Mouse (Mus musculus) cerebellum, adult 9-11 months (tissue): Measurements from ENCODE around the gene Bckdhb.
"Not testable (repeated sequence)": the region's sequence is repeated elsewhere in the genome, so short reads cannot be mapped to it uniquely, and the experiment has no call there.

ENCODE experiments used
- DNase-seq: peaks from one replicate; pipeline ENCODE4 v3.0.0; 2022

Bckdhb gene

DNA sequence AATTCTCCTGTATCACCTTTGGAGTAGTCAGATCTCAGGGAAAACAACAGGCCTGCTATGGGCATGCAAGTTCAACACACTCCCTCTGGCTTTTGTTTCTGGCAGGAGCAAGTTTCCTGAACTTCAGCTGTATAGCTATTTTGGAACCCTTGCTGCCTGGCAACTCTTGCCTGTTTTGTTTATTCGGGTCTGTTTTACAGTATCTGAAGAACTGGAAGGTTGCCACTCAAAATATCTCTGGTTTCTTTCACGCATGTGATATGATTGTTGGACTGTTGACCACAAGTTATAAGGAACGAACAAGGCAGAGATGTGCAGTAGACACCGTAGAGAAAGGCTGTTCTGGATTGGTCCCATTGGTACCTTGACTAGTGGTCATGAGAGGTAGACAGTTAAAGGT, 39.4 kb downstream of the Bckdhb start:
- DNase-seq: no peak

DNA sequence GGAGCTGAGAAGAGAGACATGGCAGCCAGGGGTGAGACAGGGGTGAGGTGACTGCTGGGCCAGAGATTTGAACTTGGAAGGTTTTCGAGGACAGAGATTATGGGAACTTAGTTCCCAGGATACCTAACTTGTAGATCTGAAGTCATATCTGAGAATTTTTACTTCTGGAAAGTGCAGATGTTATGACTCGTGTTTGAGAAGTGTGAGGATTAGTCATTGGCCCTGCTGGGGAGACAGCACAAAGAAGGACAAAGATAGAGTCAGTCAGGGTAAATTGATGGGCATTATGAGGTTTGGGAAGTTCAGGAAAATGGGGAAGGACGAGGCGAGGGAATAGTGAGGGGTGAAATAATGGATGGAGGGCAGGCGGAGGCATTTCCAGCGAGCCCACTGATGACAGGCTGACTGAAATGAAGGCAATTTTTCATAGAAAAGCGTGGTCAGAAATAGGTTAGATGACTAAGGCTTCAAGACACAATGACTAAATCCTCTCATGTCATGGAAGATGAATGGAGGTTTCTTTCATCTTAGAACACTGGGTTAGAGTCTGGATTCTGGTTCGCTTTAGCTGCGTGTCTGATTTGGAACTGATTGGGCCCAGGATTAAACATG, 42.6 kb downstream of the Bckdhb start:
- no peak for DNase-seq

DNA sequence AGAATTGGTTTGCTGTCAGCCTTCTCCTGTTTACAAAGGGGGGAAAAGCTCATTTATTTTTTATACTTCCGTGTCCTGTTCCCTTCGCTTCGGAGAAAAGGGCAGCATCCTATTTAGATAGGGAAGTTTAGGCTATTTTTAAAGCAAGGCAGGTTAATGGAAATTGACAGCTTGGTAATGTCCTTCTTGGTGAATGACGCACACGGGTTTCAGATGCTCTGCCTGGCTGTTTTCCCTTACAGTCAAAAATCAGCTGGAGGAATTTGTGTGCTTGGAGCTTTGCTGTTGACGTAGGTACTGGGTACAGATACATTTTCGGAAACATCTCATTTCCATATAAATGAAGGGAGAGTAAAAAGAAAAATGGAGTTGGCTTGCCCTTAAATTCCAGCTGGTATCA, 44.4 kb downstream of the Bckdhb start:
- DNase-seq: no peak

DNA sequence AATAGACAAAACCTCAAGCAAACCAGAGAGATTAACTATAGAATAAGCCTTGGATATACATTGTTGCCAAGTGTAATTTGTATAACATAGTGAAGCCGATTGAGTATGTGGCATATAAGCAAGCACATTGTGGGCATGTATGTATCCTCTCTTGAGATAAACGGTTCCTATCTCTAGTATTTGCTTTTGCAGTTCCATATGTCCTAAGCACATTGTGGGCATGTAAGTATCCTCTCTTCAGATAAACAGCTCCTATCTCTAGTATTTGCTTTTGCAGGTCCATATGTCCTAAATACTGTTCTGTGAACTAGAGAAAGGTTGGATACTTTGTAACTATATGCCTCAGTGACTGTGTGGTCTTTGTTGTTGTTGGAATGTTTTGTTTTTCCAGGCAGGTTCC, 48.5 kb downstream of the Bckdhb start:
- no peak for DNase-seq

GRCm38 (mm10) chr9:83975811-83976210, 50.9 kb downstream of the Bckdhb start:
- no peak for DNase-seq

DNA sequence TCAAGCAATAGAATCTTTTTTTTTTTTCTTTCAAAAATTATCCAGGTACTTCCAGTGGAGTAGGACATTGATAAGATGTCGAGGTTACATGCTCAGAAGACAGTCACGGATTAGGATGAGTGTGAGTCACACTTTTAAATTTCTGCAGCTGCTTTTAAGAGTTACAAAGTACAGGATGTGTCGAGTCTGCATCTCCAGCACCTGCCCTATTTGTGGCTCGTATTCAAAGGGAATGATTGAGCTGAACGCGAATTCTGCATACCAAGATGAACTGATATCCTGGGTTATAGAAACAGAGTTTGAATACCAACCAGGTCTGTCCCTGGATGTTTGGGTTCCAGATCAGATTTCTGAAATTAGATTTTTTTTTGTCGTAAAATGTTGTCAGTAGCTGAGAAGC, 56.3 kb downstream of the Bckdhb start:
- DNase-seq: no peak

- DNase-seq: no peak
These were observed 84.0 kb downstream of the Bckdhb start for GRCm38 (mm10) chr9:84008961-84009360.

DNA sequence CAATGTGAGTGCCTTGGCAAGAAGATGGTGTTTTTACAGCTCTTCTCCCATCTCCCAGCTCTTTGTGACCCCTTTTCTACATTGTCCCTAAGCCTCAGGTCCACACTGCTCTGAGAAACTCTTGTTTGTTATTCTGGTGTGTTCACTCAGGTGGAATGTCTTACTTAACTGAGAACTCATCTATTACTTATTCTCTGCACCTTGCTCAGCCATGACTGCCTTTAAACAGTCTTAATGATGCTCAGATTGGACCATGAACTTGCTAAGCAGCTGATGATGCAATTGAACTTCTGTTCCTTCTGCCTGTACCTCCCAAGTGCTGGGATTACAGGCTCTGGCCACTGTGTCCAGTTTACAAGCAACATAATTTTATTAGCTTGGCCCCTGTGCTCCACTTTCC, 86.2 kb downstream of the Bckdhb start:
- no peak for DNase-seq

DNA sequence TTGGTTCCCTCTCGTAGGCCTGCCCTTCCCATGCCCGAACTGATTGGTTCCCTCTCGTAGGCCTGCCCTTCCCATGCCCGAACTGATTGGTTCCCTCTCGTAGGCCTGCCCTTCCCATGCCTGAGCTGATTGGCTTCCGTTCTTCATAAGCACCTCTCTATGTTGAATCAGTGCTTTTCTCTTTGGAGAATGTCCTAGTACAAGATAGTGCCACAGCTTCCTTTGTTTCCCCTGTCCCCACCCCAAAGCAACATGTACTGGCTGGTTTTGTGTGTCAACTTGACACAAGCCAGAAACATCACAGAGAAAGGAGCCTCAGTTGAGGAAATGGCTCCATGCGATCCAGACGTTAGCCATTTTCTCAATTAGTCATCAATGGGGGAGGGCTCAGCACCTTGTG, 93.2 kb downstream of the Bckdhb start:
- DNase-seq: not testable (repeated sequence)

DNA sequence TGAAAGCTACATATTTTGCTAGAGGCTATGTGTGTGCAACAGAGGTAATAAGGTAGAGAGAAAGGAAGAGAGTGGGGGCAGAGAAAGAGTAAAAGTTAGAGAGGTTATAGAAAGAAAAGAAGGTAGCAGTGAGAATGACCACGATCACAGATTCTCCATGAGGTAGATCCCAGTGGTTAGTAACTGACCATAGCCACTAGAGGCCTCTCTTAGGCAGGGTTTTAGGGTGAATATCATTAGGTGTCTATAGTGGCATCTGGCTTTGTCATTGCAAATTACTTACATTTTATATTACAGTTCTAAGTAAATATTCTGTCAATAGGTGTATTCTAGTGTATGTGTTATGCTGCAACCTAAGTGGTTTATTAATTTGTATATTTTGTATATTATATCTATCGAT, 94.7 kb downstream of the Bckdhb start:
- DNase-seq: no peak

DNA sequence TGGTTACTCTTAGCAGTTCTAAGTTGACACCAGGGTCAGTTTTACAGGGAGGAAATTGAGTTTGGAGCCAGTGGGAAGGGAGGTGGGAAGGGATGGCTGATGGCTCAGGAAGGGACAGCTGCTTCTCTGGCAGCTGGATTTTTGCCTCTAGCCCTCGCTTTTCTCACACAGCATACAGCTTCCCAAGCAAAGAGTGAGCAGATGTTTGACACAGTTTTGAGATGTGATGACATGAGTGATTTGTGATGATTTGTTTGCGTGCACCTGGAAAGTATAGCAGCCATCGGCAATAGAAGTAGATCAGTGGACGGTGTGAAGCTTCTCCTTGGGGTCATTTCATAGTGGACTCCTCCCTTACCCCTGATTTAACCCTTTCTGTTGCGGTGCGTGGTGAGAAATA, 96.2 kb downstream of the Bckdhb start:
- DNase-seq: no peak

GRCm38 (mm10) chr9:84028120-84028519, 103.2 kb downstream of the Bckdhb start:
- DNase-seq: no peak

GRCm38 (mm10) chr9:84030691-84031290, 105.8 kb downstream of the Bckdhb start:
- no peak for DNase-seq

DNA sequence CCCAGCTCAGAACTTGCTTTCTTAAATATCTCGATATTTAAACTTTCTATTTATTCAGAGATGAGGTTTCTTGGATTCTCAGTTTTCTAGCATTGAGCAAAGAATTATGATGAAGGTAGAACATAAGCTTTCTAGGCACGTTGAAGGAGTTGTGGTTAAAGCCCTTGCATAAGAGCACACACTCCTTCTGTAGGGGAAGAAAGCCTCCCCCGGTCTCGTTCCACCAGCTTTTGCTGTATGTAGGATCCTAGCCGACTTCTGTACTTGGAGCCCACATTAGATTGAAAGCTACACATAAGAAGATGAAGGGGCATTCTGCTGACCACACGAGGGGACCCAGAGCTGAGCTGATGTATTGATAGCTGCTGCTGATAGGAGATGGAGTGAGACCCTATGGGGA, 106.5 kb downstream of the Bckdhb start:
- no peak for DNase-seq

DNA sequence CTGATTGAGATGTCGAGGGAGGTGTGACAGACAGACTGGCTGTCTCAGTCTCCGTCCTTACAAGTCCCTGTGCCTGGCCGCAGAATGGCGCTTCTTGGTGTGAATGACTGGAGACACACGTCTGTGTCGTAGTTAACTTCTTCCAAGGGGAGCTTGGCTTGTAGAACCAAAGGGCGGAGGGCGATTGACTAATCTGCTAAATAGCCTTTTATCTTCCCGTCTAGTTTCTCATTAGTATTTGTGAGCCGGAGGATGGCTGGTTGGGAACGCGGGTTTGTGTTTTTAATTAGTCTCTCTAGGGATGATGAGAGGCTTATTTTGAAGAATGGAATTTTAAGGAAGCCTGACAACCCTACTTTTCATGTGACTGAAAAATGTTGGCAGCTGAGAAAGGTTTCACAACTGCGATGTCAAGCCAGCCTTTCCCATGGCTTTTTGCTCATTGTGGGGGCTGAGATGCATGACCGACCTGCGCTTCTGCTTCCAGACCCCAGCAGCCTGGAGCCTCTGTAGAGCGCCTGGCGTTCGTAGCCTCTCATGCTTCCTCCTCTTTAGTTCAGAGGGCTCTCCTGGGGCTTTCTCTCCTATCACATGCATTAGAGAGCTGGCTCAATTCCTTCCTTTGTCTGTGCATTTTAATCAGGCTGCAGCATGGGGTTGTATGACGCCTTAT, 107.9 kb downstream of the Bckdhb start:
- no peak for DNase-seq

- no peak for DNase-seq
These were observed 111.1 kb downstream of the Bckdhb start for GRCm38 (mm10) chr9:84036046-84036445.

DNA sequence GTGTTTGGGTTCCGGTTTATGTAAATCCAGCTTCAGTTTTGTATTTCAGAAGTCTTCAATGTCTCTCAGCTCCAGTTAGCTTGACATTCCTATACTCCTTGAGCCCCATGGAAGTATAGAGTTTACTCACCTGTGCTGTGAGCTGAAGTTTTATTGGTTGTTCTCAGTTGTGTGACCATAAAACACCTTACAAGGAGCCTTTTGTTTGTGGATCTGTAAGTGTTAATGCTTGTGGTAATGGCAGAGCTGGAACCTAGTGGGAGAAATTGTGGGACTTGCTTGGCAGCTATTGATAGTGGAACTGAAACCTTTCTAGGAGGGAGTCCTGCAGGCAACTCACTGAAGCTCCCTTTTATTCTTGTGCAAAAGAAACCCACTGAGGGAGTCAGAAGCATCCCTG, 112.3 kb downstream of the Bckdhb start:
- DNase-seq: no peak

- DNase-seq: no peak
These were observed 114.0 kb downstream of the Bckdhb start for GRCm38 (mm10) chr9:84038946-84039345.

DNA sequence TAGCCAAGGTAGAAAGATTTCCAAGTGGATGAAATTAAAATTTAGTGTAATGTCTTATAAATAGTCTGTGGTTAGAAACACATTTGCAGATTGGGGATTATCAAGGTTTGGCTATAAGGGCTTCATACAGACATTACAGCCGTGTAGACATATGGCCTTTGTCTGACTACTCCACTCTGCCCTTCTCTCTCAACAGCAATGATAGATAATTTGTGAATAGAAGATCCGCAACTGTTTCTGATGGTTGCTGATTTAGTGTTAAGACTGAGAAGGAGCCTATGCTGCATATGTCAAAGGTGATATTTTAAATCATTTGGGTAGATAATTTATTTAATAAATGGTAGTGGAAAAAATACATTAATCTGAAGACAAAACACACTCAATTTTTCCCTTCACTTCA, 115.4 kb downstream of the Bckdhb start:
- DNase-seq: no peak

DNA sequence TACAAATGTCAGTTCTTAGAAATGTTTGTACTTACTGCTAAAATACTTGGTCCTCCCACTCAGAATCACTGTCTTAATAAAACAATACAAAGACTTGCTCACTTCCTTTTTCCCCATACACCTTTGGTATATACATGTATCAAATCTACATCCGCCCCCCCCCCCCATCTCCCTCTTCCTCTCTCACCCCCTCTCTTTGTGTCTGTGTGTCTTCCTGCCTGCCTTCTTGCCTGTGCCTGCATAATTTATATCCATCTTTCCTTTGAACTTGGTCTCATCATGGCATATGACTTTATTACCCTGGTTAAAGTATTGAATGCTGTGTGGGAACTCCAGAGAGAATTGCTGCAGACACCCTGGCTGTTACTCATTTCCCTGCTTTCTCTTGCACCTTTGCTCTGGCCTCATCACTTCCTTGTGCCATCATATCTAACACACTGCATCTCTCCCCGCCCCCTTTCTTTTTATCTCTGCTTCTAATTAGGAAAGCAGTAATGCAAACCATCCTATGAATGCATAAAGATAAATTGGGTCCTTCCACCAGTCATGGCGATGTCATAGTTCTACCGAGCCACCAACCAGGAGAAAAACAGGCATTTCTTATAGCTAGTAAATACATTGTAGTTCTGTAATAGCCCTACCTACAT, 116.8 kb downstream of the Bckdhb start:
- DNase-seq: no peak

DNA sequence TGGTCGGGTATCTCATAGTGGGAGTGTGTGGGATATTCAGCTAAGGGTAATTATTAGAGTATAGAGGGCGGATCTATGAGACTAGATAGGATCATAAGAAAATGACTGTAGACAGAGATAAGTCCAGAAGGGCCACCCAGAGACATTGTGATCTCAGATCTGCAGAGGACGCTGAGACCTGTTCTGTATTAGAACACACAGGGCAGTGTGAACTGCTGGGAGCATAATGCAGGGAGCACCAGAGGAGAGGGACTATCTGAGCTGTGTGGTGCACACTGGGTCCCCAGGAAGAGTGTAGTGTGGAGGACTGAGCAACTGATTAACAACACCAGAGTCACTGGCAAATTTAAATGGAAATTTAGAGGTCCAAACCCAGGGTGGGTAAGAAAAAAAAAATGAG, 117.6 kb downstream of the Bckdhb start:
- no peak for DNase-seq

DNA sequence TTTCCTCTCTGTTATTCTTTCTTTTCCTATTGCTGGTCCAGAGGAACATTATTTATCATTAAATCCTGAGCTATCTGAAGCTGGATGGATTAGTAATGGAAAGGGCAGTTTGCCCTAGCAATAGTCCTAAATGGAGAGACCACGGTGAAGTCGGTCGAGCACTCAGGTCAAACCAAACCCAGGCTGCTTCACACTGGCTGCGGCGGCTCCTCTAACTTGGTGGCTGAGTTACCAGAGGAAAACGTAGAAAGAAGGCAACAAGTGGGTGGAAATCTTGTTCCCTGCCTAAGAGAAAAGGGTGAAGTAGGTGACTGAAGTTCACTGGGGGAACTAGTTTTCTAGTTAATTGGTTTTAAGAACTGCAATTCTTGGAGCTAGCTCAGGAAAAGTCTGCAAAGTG, 119.2 kb downstream of the Bckdhb start:
- DNase-seq: no peak

- no peak for DNase-seq
These were observed 120.7 kb downstream of the Bckdhb start for GRCm38 (mm10) chr9:84045632-84046031.

- no peak for DNase-seq
These were observed 121.4 kb downstream of the Bckdhb start for GRCm38 (mm10) chr9:84046334-84046733.
